Mouse (Mus musculus): ENCODE results near the gene Rspry1. TPM values are rescaled to one million over a fixed set of nuclear protein-coding genes. Genes with fewer than 3 reads are reported as not detected.
A peak's percentile ranks its signal among the peaks of the same experiment; 100 is the strongest.

Rspry1 gene
- polyA plus RNA-seq, 1 experiment from 2014 or later: 19.4 TPM

DNA sequence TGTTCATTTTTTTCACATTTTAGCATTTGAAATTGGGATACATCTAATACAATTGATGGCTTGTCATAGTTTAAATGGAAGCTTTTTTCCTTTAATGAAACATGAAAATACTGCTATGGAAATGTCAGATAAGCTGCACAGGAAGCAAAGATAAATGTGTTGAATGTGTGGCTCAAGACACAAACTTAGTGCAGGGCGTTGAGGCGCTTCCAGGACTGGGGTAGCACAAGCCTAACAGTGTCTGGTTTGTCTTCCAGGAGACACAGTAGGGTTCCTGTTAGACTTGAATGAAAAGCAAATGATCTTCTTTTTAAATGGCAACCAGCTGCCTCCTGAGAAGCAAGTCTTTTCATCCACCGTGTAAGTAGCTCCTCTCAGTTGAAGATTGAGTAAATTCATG is 47.8 kb downstream of the Rspry1 start:
- no peaks in the 10 kb centered on the region for H3K4me1 ChIP-seq (ENCODE audit: insufficient read depth, low read depth, low read length)
- no peak overlapping the region for H3K9ac ChIP-seq (replicated peaks; ENCODE audit: low read depth)
- H3K9me3 ChIP-seq (ENCODE audit: low read length): no peaks in the 10 kb centered on the region
- H3K4me3 ChIP-seq (ENCODE audit: low read depth, low read length): no peak overlapping the region
- TF ChIP-seq EP300 (IDR thresholded peaks at IDR 0.05) (no peak), CTCF (IDR thresholded peaks at IDR 0.05) (no peak)
- H3K27me3 ChIP-seq (replicated peaks; ENCODE audit: insufficient read depth, low read length): no peaks in the 10 kb centered on the region
- no peak overlapping the region for H3K27ac ChIP-seq (ENCODE audit: low read length)
- H3K36me3 ChIP-seq (ENCODE audit: insufficient read depth, low read length): peaks cover 30% of the 10 kb centered on the region; the same call in 1 of the 2 replicates
- 66% methylated on average over 3 of the region's 3 CpGs for WGBS
- ATAC-seq: no peak
- DNase-seq (ENCODE audit: low spot score): no peak
- H3K4me2 ChIP-seq (replicated peaks; ENCODE audit: low read depth, low read length): no peak overlapping the region

DNA sequence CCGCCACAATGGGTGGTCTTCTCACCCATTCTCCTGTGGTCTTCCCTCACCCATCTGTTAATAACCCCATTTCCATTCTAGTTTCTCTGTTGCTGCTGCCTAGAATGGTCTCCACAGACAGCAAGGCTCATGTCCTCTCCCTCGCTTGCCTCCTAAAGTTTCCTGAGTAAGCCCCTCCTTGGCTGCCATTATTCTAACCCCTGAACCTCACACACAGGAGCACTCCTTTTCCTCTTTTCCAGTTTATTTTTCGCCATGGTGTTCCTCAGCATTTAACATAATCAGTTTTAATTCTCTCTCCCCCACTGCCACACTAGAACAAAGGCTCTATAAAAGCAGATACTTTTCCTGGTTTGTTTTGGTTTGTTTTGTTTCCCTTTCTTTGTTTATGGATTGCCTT is 51.2 kb downstream of the Rspry1 start:
- ATAC-seq (no peak), DNase-seq (ENCODE audit: low spot score) (no peak)
- TF ChIP-seq CTCF (IDR thresholded peaks at IDR 0.05) (no peak), EP300 (IDR thresholded peaks at IDR 0.05) (no peak)
- Histone ChIP-seq H3K27me3 (replicated peaks; ENCODE audit: insufficient read depth, low read length) (no peaks in the 10 kb centered on the region), H3K4me1 (ENCODE audit: insufficient read depth, low read depth, low read length) (no peaks in the 10 kb centered on the region), H3K4me3 (ENCODE audit: low read depth, low read length) (no peak overlapping the region), H3K4me2 (replicated peaks; ENCODE audit: low read depth, low read length) (no peak overlapping the region), H3K9me3 (ENCODE audit: low read length) (no peaks in the 10 kb centered on the region), H3K9ac (replicated peaks; ENCODE audit: low read depth) (no peak overlapping the region), H3K36me3 (ENCODE audit: insufficient read depth, low read length) (peaks cover 29% of the 10 kb centered on the region; the same call in 1 of the 2 replicates), H3K27ac (ENCODE audit: low read length) (no peak overlapping the region)
- 94% methylated on average over 3 of the region's 3 CpGs for whole genome bisulfite sequencing

DNA sequence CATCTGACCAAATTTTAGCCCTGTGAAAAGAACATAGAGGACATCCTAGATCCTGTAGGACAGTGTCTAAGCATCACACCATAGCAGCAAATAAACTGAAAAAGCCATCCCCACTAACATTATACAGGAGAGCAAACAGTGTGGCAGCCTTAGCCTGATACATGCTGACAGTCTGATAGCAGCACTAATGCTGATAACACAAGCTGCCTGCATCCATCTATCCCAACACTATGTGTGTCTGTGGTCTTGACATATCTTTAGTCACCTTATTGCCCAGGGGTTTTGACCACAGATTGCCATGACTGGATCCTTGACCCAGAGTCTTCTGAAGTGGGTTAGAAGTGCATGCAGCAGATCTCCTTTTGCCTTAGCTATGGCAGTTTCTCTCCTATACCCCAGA is 53.3 kb downstream of the Rspry1 start:
- Histone ChIP-seq H3K4me3 (ENCODE audit: low read depth, low read length) (no peak overlapping the region), H3K9ac (replicated peaks; ENCODE audit: low read depth) (no peak overlapping the region), H3K27me3 (replicated peaks; ENCODE audit: insufficient read depth, low read length) (no peaks in the 10 kb centered on the region), H3K27ac (ENCODE audit: low read length) (no peak overlapping the region), H3K4me1 (ENCODE audit: insufficient read depth, low read depth, low read length) (no peaks in the 10 kb centered on the region), H3K9me3 (ENCODE audit: low read length) (no peaks in the 10 kb centered on the region), H3K36me3 (ENCODE audit: insufficient read depth, low read length) (peaks cover 26% of the 10 kb centered on the region; the same call in 1 of the 2 replicates), H3K4me2 (replicated peaks; ENCODE audit: low read depth, low read length) (no peak overlapping the region)
- no peak for ATAC-seq
- TF ChIP-seq EP300 (IDR thresholded peaks at IDR 0.05): no peak
- no peak for TF ChIP-seq CTCF (IDR thresholded peaks at IDR 0.05)
- no peak for DNase-seq (ENCODE audit: low spot score)

DNA sequence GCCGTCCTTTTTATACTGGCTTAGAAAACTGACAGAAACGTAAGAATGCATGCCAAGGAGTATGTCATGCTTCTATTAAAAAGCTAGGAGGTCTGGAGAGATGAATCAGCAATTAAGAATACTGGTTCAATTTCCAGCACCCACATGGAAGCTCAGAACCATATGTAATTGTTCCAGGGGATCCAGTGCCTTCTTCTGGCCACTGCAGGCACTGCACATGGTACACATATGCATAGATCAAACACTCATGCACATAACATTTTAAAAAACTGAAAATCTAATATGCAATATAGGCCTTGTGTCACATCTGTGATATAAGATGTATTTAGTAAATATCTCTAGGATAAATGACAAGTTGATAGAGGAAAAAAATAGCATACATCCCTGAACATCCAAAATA is 56.3 kb downstream of the Rspry1 start:
- TF ChIP-seq EP300 (IDR thresholded peaks at IDR 0.05) (no peak), CTCF (IDR thresholded peaks at IDR 0.05) (peak; percentile 41)
- 92% methylated on average over 2 of the region's 2 CpGs for WGBS
- Histone ChIP-seq H3K9ac (replicated peaks; ENCODE audit: low read depth) (no peak overlapping the region), H3K9me3 (ENCODE audit: low read length) (no peaks in the 10 kb centered on the region), H3K36me3 (ENCODE audit: insufficient read depth, low read length) (peaks cover 12% of the 10 kb centered on the region; the same call in 1 of the 2 replicates), H3K27ac (ENCODE audit: low read length) (no peak overlapping the region), H3K4me2 (replicated peaks; ENCODE audit: low read depth, low read length) (no peak overlapping the region), H3K4me1 (ENCODE audit: insufficient read depth, low read depth, low read length) (no peaks in the 10 kb centered on the region), H3K4me3 (ENCODE audit: low read depth, low read length) (no peak overlapping the region), H3K27me3 (replicated peaks; ENCODE audit: insufficient read depth, low read length) (no peaks in the 10 kb centered on the region)
- DNase-seq (ENCODE audit: low spot score) (no peak), ATAC-seq (no peak)

DNA sequence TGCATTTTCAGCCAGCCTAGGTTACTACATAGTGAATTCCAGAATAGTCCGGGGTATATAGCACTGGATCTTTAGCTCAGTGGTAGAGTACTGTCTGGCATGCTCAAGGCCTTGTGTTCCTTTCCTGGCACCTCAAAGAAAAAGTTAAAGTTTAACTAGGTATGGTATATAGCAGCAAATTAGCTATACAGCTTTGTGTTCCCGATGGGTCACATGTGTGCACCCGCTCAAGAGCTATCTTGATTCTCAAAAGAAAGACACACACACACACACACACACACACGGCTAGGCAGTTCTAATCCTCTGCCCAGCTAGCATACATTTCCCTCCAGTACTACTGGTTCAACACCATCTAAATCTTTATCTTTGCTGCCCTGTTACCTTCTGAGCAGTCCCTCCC is 58.7 kb downstream of the Rspry1 start:
- DNase-seq (ENCODE audit: low spot score): no peak
- no peak for ATAC-seq

DNA sequence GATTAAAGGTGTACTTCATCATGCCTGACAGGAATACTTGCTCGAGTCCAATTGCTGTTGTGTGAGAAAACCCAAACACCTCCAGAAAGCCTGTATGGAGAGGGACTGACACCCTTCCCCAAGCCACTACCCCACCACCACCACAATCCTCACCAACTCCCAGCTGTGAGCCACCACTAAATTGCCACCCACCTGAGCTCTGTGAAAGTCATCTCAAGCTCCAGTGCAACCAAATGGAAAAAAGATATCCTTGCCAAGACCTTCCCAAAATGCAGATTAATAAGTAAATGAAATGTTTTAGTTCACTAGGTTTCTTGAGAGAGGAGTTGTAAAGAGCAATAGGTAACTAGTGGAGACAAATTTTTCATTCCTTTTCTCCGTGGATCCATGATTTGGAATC is 63.0 kb downstream of the Rspry1 start:
- Histone ChIP-seq H3K27me3 (replicated peaks; ENCODE audit: insufficient read depth, low read length) (no peaks in the 10 kb centered on the region), H3K36me3 (ENCODE audit: insufficient read depth, low read length) (0 out of 2 replicates have a peak, but pooled peaks cover 3% of the 10 kb centered on the region), H3K4me2 (replicated peaks; ENCODE audit: low read depth, low read length) (no peak overlapping the region), H3K4me1 (ENCODE audit: insufficient read depth, low read depth, low read length) (peaks cover 9% of the 10 kb centered on the region; the same call in 1 of the 2 replicates), H3K9ac (replicated peaks; ENCODE audit: low read depth) (no peak overlapping the region), H3K4me3 (ENCODE audit: low read depth, low read length) (no peak overlapping the region), H3K9me3 (ENCODE audit: low read length) (no peaks in the 10 kb centered on the region), H3K27ac (ENCODE audit: low read length) (no peak overlapping the region)
- DNase-seq (ENCODE audit: low spot score): no peak
- 72% methylated on average over 2 of the region's 2 CpGs for WGBS
- no peak for ATAC-seq
- TF ChIP-seq CTCF (IDR thresholded peaks at IDR 0.05) (no peak), EP300 (IDR thresholded peaks at IDR 0.05) (no peak)

More for the DNA sequence above, 58.7 kb downstream of the Rspry1 start:
- no peak for TF ChIP-seq CTCF (IDR thresholded peaks at IDR 0.05)
- TF ChIP-seq EP300 (IDR thresholded peaks at IDR 0.05): no peak
- Histone ChIP-seq H3K27me3 (replicated peaks; ENCODE audit: insufficient read depth, low read length) (no peaks in the 10 kb centered on the region), H3K4me3 (ENCODE audit: low read depth, low read length) (no peak overlapping the region), H3K4me2 (replicated peaks; ENCODE audit: low read depth, low read length) (no peak overlapping the region), H3K9ac (replicated peaks; ENCODE audit: low read depth) (no peak overlapping the region), H3K36me3 (ENCODE audit: insufficient read depth, low read length) (no peaks in the 10 kb centered on the region), H3K4me1 (ENCODE audit: insufficient read depth, low read depth, low read length) (no peaks in the 10 kb centered on the region), H3K9me3 (ENCODE audit: low read length) (no peaks in the 10 kb centered on the region), H3K27ac (ENCODE audit: low read length) (no peak overlapping the region)
- 71% methylated on average over 4 of the region's 4 CpGs for WGBS
